Mouse (Mus musculus): ENCODE results near the gene Camk1d. TPM values are rescaled to one million over a fixed set of nuclear protein-coding genes. Genes with fewer than 3 reads are reported as not detected.

The Camk1d gene
- total and polyA plus RNA-seq, 2 experiments from 2014 or later, result 8.0 to 20.9 TPM

DNA sequence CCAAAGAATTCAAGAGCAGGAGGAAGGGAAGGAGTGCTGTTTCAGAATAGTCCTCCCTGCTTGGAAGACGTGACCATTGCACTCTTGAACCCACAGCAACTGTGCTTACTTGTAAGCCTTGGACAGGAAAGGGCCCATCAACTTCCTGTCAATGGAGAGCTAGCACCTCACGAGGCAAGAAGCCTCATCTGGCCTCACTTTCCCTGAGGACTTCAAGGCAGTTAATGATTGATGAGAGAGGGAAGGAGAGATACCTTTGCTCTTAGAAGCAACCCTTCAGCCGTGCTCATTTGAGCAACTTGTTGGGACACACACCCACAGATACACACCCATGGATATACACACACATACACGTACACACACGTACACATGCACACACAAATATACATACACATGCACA lies 235.6 kb downstream of the Camk1d start:
- DNase-seq (ENCODE audit: low spot score), result no peak
- 95% methylated on average over 5 of the region's 5 CpGs for WGBS
- no peak for TF ChIP-seq CTCF (IDR thresholded peaks at IDR 0.05)
- Histone ChIP-seq H3K36me3 (ENCODE audit: insufficient read depth, low read length) (no peaks in the 10 kb centered on the region), H3K4me1 (ENCODE audit: insufficient read depth, low read length) (no peaks in the 10 kb centered on the region), H3K9ac (replicated peaks; ENCODE audit: low read length, poor library complexity, severe bottlenecking) (no peak overlapping the region), H3K27me3 (ENCODE audit: insufficient read depth, low read length) (no peaks in the 10 kb centered on the region), H3K4me2 (ENCODE audit: low read depth, low read length, poor library complexity, severe bottlenecking) (no peak overlapping the region), H3K4me3 (ENCODE audit: low read depth, low read length) (no peak overlapping the region), H3K9me3 (ENCODE audit: low read length) (no peaks in the 10 kb centered on the region), H3K27ac (ENCODE audit: low read depth, low read length) (no peak overlapping the region)
- ATAC-seq (ENCODE audit: low FRiP score), result no peak

DNA sequence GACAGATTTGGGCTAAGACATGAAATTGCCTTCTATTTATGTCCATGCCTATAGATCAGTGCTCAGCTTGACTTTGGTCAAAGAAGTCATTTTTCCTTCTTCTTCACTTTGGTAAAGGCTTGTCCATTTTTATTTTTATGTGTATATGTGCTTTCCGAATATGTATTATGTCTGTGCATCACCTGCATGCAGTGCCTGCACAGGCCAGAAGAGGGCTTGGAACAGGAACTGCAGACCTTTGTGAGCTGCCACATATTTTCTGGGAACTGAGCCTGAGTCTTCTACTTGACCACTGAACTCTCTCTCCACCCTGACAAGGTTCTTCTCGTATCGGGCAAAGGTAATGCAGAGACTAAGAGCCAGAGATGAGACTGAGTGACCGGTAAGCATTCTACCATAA lies 236.1 kb downstream of the Camk1d start:
- 97% methylated on average over 4 of the region's 4 CpGs for WGBS
- H3K9ac ChIP-seq (replicated peaks; ENCODE audit: low read length, poor library complexity, severe bottlenecking), result no peak overlapping the region
- no peak for DNase-seq (ENCODE audit: low spot score)
- no peaks in the 10 kb centered on the region for H3K36me3 ChIP-seq (ENCODE audit: insufficient read depth, low read length)
- H3K27ac ChIP-seq (ENCODE audit: low read depth, low read length), result no peak overlapping the region
- H3K4me1 ChIP-seq (ENCODE audit: insufficient read depth, low read length), result no peaks in the 10 kb centered on the region
- peak; percentile 44 for TF ChIP-seq CTCF (IDR thresholded peaks at IDR 0.05)
- ATAC-seq (ENCODE audit: low FRiP score), result no peak
- H3K27me3 ChIP-seq (ENCODE audit: insufficient read depth, low read length), result no peaks in the 10 kb centered on the region
- H3K9me3 ChIP-seq (ENCODE audit: low read length), result no peaks in the 10 kb centered on the region
- no peak overlapping the region for H3K4me3 ChIP-seq (ENCODE audit: low read depth, low read length)
- no peak overlapping the region for H3K4me2 ChIP-seq (ENCODE audit: low read depth, low read length, poor library complexity, severe bottlenecking)

DNA sequence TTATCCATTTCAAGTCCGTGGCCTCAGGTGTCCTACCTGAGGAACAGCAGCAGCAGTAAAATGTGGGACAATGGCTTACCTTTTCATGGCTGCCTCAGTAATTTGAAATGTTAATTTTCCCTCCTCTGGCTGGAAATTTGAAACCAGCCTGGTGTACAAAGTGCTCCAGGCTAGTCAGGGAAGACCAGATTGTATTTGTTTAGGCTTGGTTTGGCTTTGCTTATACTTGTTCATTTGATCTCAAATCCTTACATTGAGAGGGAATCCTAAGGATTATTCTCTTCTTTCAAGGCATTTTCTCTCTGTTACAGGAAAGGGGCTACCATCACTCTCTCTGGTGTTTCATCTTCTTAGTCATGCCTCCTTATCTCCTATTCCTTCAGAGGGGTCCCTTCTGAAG lies 236.8 kb downstream of the Camk1d start:
- Histone ChIP-seq H3K9me3 (ENCODE audit: low read length) (no peaks in the 10 kb centered on the region), H3K4me2 (ENCODE audit: low read depth, low read length, poor library complexity, severe bottlenecking) (no peak overlapping the region), H3K27ac (ENCODE audit: low read depth, low read length) (no peak overlapping the region), H3K36me3 (ENCODE audit: insufficient read depth, low read length) (no peaks in the 10 kb centered on the region), H3K4me1 (ENCODE audit: insufficient read depth, low read length) (no peaks in the 10 kb centered on the region), H3K4me3 (ENCODE audit: low read depth, low read length) (no peak overlapping the region), H3K9ac (replicated peaks; ENCODE audit: low read length, poor library complexity, severe bottlenecking) (no peak overlapping the region), H3K27me3 (ENCODE audit: insufficient read depth, low read length) (no peaks in the 10 kb centered on the region)
- DNase-seq (ENCODE audit: low spot score), result no peak
- no peak for ATAC-seq (ENCODE audit: low FRiP score)
- 75% methylated on average over 1 of the region's 1 CpGs for WGBS
- no peak for TF ChIP-seq CTCF (IDR thresholded peaks at IDR 0.05)

DNA sequence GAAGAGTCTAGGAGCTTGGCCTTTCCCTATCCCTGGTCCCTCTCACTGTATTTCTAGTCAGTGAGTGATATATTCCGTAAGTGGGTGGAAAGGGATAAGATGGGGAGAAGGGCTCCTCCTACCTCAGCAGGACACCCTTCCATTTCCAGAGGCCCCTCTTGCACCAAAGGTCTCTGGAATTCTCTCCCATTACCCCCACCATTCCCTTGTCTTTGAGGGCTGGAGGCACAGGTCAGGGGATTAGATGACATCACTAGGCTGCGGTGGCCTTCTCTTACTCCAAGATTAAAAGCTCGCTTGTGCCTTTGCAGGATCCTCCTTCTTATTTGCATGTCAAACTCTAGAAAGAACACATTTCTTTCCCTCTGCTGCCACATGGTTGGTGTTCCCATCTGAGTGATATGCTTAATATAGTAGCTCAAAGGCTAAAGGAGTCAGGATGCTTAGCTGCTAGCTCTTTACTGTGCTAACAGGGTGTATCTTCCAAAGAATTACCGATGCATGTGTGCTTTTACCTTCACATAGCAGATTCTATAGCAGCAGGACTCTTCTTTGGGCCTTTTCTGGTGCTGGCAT lies 244.9 kb downstream of the Camk1d start:
- TF ChIP-seq CTCF (IDR thresholded peaks at IDR 0.05), result no peak
- no peak for ATAC-seq (ENCODE audit: low FRiP score)
- Histone ChIP-seq H3K27ac (ENCODE audit: low read depth, low read length) (no peak overlapping the region), H3K4me2 (ENCODE audit: low read depth, low read length, poor library complexity, severe bottlenecking) (no peak overlapping the region), H3K36me3 (ENCODE audit: insufficient read depth, low read length) (no peaks in the 10 kb centered on the region), H3K9ac (replicated peaks; ENCODE audit: low read length, poor library complexity, severe bottlenecking) (no peak overlapping the region), H3K4me3 (ENCODE audit: low read depth, low read length) (no peak overlapping the region), H3K9me3 (ENCODE audit: low read length) (no peaks in the 10 kb centered on the region), H3K4me1 (ENCODE audit: insufficient read depth, low read length) (no peaks in the 10 kb centered on the region), H3K27me3 (ENCODE audit: insufficient read depth, low read length) (no peaks in the 10 kb centered on the region)
- no peak for DNase-seq (ENCODE audit: low spot score)
- 67% methylated on average over 4 of the region's 4 CpGs for WGBS

DNA sequence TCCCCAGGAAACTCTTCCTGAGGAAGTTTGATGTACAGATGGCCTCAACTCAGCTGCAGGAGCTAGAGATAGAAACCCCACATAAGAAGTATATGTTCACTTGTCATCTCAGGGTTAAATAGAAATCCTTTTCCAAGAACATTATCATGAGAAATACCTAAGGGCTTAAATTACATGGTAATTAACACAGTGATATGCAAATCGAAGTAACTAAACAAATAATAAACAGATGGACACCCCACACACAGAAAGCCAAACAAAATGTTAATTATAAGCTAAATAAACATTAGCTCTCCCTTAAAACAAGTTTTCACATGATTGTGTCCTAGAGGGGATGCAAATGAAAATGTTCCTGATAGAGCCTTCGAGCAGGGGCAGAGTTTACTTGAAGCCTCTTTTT lies 246.8 kb downstream of the Camk1d start:
- Histone ChIP-seq H3K27ac (ENCODE audit: low read depth, low read length) (no peak overlapping the region), H3K4me3 (ENCODE audit: low read depth, low read length) (no peak overlapping the region), H3K27me3 (ENCODE audit: insufficient read depth, low read length) (no peaks in the 10 kb centered on the region), H3K9me3 (ENCODE audit: low read length) (no peaks in the 10 kb centered on the region), H3K9ac (replicated peaks; ENCODE audit: low read length, poor library complexity, severe bottlenecking) (no peak overlapping the region), H3K4me1 (ENCODE audit: insufficient read depth, low read length) (no peaks in the 10 kb centered on the region), H3K4me2 (ENCODE audit: low read depth, low read length, poor library complexity, severe bottlenecking) (no peak overlapping the region), H3K36me3 (ENCODE audit: insufficient read depth, low read length) (no peaks in the 10 kb centered on the region)
- no peak for TF ChIP-seq CTCF (IDR thresholded peaks at IDR 0.05)
- ATAC-seq (ENCODE audit: low FRiP score), result no peak
- no peak for DNase-seq (ENCODE audit: low spot score)
- 37% methylated on average over 2 of the region's 2 CpGs for WGBS

DNA sequence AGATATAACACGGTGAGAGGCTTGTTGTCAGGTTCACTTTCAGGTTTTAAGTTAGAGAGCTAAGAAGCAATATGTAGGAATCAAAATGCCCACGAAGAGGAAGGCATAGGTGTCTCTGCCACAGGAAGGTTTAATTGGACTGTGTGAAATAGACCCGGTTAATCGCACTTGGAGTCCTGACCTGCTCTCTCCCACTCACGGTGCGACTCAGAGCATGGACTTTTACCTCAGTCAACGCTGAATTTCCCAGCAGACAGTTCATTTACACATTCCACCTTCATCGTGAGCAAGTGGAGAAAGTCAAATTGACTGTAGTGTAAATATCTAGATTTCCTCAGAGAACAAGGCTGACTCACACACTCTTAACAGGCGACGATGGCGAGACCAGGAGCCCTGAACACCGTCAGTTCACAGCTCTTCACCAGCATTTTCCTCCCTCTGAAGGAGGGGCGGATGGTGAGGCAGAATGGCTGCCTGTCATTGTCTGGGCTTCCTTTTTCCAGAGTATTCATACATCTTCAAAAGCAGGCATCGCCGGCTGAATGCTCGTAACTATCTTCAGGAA lies 255.6 kb downstream of the Camk1d start:
- H3K36me3 ChIP-seq (ENCODE audit: insufficient read depth, low read length), result no peaks in the 10 kb centered on the region
- no peaks in the 10 kb centered on the region for H3K9me3 ChIP-seq (ENCODE audit: low read length)
- no peak overlapping the region for H3K4me3 ChIP-seq (ENCODE audit: low read depth, low read length)
- no peak overlapping the region for H3K9ac ChIP-seq (replicated peaks; ENCODE audit: low read length, poor library complexity, severe bottlenecking)
- no peaks in the 10 kb centered on the region for H3K27me3 ChIP-seq (ENCODE audit: insufficient read depth, low read length)
- 73% methylated on average over 16 of the region's 16 CpGs for WGBS
- H3K4me2 ChIP-seq (ENCODE audit: low read depth, low read length, poor library complexity, severe bottlenecking), result no peak overlapping the region
- no peak for TF ChIP-seq CTCF (IDR thresholded peaks at IDR 0.05)
- no peak for DNase-seq (ENCODE audit: low spot score)
- H3K27ac ChIP-seq (ENCODE audit: low read depth, low read length), result no peak overlapping the region
- ATAC-seq (ENCODE audit: low FRiP score), result no peak
- no peaks in the 10 kb centered on the region for H3K4me1 ChIP-seq (ENCODE audit: insufficient read depth, low read length)
